ENCODE assay signal across 10 mouse cellular contexts in genomic region chr16:64757666-64758400, GRCm38 (mm10). TPM values are rescaled to one million over a fixed set of nuclear protein-coding genes. Genes with fewer than 3 reads are reported as not detected.
DNase-seq lines count a peak whose midpoint lies in the region; ATAC-seq and TF ChIP-seq lines count a peak whose summit lies in the region.
"Had no signal": no experiment of that assay in that cellular context is flagged by ENCODE, and none has a peak within 500 bp of the region (broad histone marks: within the 10 kb centered on the region; RNA-seq: fewer than 3 reads in every experiment).

No protein-coding gene starts in this region.

- TF ChIP-seq CTCF in heart, adult 2 months (IDR thresholded peaks at IDR 0.05): no peak
- no peak for TF ChIP-seq CTCF in CH12.LX (conservative IDR thresholded peaks at IDR 0.05 in 1 of 2, IDR thresholded peaks at IDR 0.05 in 1 of 2; ENCODE audit: low read depth in 2 of 2, low read length in 2 of 2)
- no peak for TF ChIP-seq CTCF in lung, adult 2 months (IDR thresholded peaks at IDR 0.05; ENCODE audit: insufficient read depth, low read length)

- TF ChIP-seq EP300 in heart, adult 2 months (IDR thresholded peaks at IDR 0.05; ENCODE audit: insufficient read depth, low read depth, low read length): no peak
- TF ChIP-seq EP300 in CH12.LX (IDR thresholded peaks at IDR 0.05; ENCODE audit: low read length): no peak

- no peaks in the 10 kb centered on the region for H3K79me2 ChIP-seq in heart, adult 2 months (replicated peaks; ENCODE audit: control insufficient read depth, insufficient read depth, low read length)
- H3K79me2 ChIP-seq in CH12.LX (replicated peaks; ENCODE audit: control insufficient read depth, extremely low read depth, insufficient read depth, poor library complexity, severe bottlenecking): no peaks in the 10 kb centered on the region

- 77% methylated on average over 7 of the region's 7 CpGs for WGBS in heart, adult 2 months
- WGBS in lung, adult 2 months: 58% methylated on average over 7 of the region's 7 CpGs
- WGBS in midbrain, embryonic 15.5 days: 93% methylated on average over 7 of the region's 7 CpGs
- WGBS in forebrain, embryonic 12.5 days: 93% methylated on average over 7 of the region's 7 CpGs

- dilution Hi-C loops in CH12.LX (cut with MboI; ENCODE audit: extremely low pct_ligation_motif_present, extremely low pct_unique_long_range_greater_than_20kb, low sequenced_read_pairs): no loop called here

- H3K4me3 ChIP-seq in heart, adult 2 months: no peak overlapping the region
- H3K4me3 ChIP-seq in CH12.LX (replicated peaks in 1 of 3; ENCODE audit: low read depth in 2 of 3, low read length in 2 of 3, poor library complexity in 1 of 3): no peak overlapping the region
- H3K4me3 ChIP-seq in lung, adult 2 months (replicated peaks; ENCODE audit: extremely low read depth, low read depth, low read length): no peak overlapping the region
- no peak overlapping the region for H3K4me3 ChIP-seq in midbrain, embryonic 15.5 days
- H3K4me3 ChIP-seq in forebrain, embryonic 12.5 days (replicated peaks): no peak overlapping the region
- H3K4me3 ChIP-seq: embryonic facial prominence, embryonic 12.5 days; midbrain, embryonic 12.5 days had no signal

- H3K36me3 ChIP-seq in heart, adult 2 months (ENCODE audit: control insufficient read depth, insufficient read depth, low read length): peaks cover 4% of the 10 kb centered on the region; the same call in 1 of the 2 replicates
- H3K36me3 ChIP-seq in CH12.LX (replicated peaks in 1 of 2; ENCODE audit: control insufficient read depth in 1 of 2, insufficient read depth in 1 of 2, low read length in 1 of 2): peaks cover under 1 to 7% of the 10 kb centered on the region in 2 experiments
- peaks cover 1% of the 10 kb centered on the region for H3K36me3 ChIP-seq in midbrain, embryonic 15.5 days (replicated peaks)
- H3K36me3 ChIP-seq in forebrain, embryonic 12.5 days (replicated peaks): peaks cover 7% of the 10 kb centered on the region

- peaks cover 2% of the 10 kb centered on the region; the same call in 1 of the 2 replicates for H3K4me1 ChIP-seq in heart, adult 2 months (ENCODE audit: control insufficient read depth, insufficient read depth, low read length)
- H3K4me1 ChIP-seq in CH12.LX (ENCODE audit: control insufficient read depth in 1 of 2, insufficient read depth in 2 of 2): peaks cover 4 to 29% of the 10 kb centered on the region in 2 experiments; a peak in 3 of 4 replicates
- H3K4me1 ChIP-seq in lung, adult 2 months (ENCODE audit: control insufficient read depth, insufficient read depth, low read length): peaks cover 3% of the 10 kb centered on the region
- no peaks in the 10 kb centered on the region for H3K4me1 ChIP-seq in midbrain, embryonic 15.5 days
- H3K4me1 ChIP-seq in forebrain, embryonic 12.5 days: no peaks in the 10 kb centered on the region
- H3K4me1 ChIP-seq: embryonic facial prominence, embryonic 12.5 days; midbrain, embryonic 12.5 days had no signal

- H3K27me3 ChIP-seq in heart, adult 2 months (ENCODE audit: control insufficient read depth, insufficient read depth, low read length): no peaks in the 10 kb centered on the region
- H3K27me3 ChIP-seq in CH12.LX (replicated peaks): no peaks in the 10 kb centered on the region
- H3K27me3 ChIP-seq in midbrain, embryonic 15.5 days (replicated peaks): no peaks in the 10 kb centered on the region
- H3K27me3 ChIP-seq in forebrain, embryonic 12.5 days: no peaks in the 10 kb centered on the region
- H3K27me3 ChIP-seq: embryonic facial prominence, embryonic 12.5 days; midbrain, embryonic 12.5 days had no signal

- H3K27ac ChIP-seq in heart, adult 2 months: peak overlapping the region; percentile 58; the same call in 1 of the 2 replicates
- H3K27ac ChIP-seq in CH12.LX (ENCODE audit: insufficient read depth, low read depth): no peak overlapping the region
- H3K27ac ChIP-seq in midbrain, embryonic 15.5 days: no peak overlapping the region
- no peak overlapping the region for H3K27ac ChIP-seq in forebrain, embryonic 12.5 days
- H3K27ac ChIP-seq: embryonic facial prominence, embryonic 12.5 days; midbrain, embryonic 12.5 days had no signal

- DNase-seq in heart, adult 2 months: no peak
- no peak for DNase-seq in heart, postnatal 10 days
- DNase-seq in CH12.LX (ENCODE audit: extremely low read depth): peak; percentile 20
- DNase-seq in lung, adult 2 months: peak; percentile 34
- peak; percentile 81 for DNase-seq in naive thymus-derived CD4-positive, alpha-beta T cell, adult 2 months (ENCODE audit: low read depth)
- DNase-seq in adrenal gland, adult 2 months: no peak

- peaks cover 13% of the 10 kb centered on the region for H3K9me3 ChIP-seq in CH12.LX (replicated peaks; ENCODE audit: low read length)
- H3K9me3 ChIP-seq in midbrain, embryonic 15.5 days: no peaks in the 10 kb centered on the region
- H3K9me3 ChIP-seq in forebrain, embryonic 12.5 days: peaks cover under 1% of the 10 kb centered on the region; the same call in 1 of the 2 replicates
- H3K9me3 ChIP-seq: midbrain, embryonic 12.5 days had no signal

- in situ Hi-C loops in CH12.LX (cut with MboI; ENCODE audit: low pct_ligation_motif_present, low pct_unique_long_range_greater_than_20kb, low sequenced_read_pairs): loop anchor here (25.0 kb wide), 1 partner anchor 729 kb away; no protein-coding TSS in a partner anchor

- H3K4me2 ChIP-seq in CH12.LX (ENCODE audit: insufficient read depth, low read depth, poor library complexity, severe bottlenecking): no peak overlapping the region
- no peak overlapping the region for H3K4me2 ChIP-seq in midbrain, embryonic 15.5 days
- H3K4me2 ChIP-seq in forebrain, embryonic 12.5 days: no peak overlapping the region
- H3K4me2 ChIP-seq: embryonic facial prominence, embryonic 12.5 days; midbrain, embryonic 12.5 days had no signal

- TF ChIP-seq RAD21 in CH12.LX (IDR thresholded peaks at IDR 0.05; ENCODE audit: low read depth, low read length): no peak

- ATAC-seq in midbrain, embryonic 15.5 days (replicated peaks): no peak
- no peak for ATAC-seq in forebrain, embryonic 12.5 days (ENCODE audit: low FRiP score)

- intact Hi-C loops in heart, adult 2 months (cut with DNase I): loop anchor here (5.0 to 10.0 kb wide), 2 partner anchors 197 to 714 kb away; no protein-coding TSS in a partner anchor
- intact Hi-C loops in heart, postnatal 10 days (cut with DNase I): no loop called here

- TF ChIP-seq POLR2A in heart, adult 2 months (IDR thresholded peaks at IDR 0.05; ENCODE audit: insufficient read depth, low read depth, low read length): no peak
- no peak for TF ChIP-seq POLR2A in CH12.LX (IDR thresholded peaks at IDR 0.05; ENCODE audit: low read depth, low read length)
- TF ChIP-seq POLR2A in lung, adult 2 months (IDR thresholded peaks at IDR 0.05; ENCODE audit: borderline replicate concordance, extremely low read depth, low read depth, low read length): no peak

- H3K9ac ChIP-seq in heart, adult 2 months (ENCODE audit: low read depth, low read length): no peak overlapping the region
- H3K9ac ChIP-seq in CH12.LX (ENCODE audit: insufficient read depth, low read depth): no peak overlapping the region
- no peak overlapping the region for H3K9ac ChIP-seq in midbrain, embryonic 15.5 days
- no peak overlapping the region for H3K9ac ChIP-seq in forebrain, embryonic 12.5 days
- H3K9ac ChIP-seq: embryonic facial prominence, embryonic 12.5 days; midbrain, embryonic 12.5 days had no signal

TF ChIP-seq in CH12.LX, 34 proteins besides CTCF, POLR2A, EP300 and RAD21:
- no peak for TF ChIP-seq MXI1 (IDR thresholded peaks at IDR 0.05; ENCODE audit: low read depth, low read length)
- no peak for TF ChIP-seq RCOR1 (conservative IDR thresholded peaks at IDR 0.05; ENCODE audit: low read depth, low read length)
- no peak for TF ChIP-seq ETS1 (conservative IDR thresholded peaks at IDR 0.05; ENCODE audit: low read depth, low read length)
- TF ChIP-seq GABPA (IDR thresholded peaks at IDR 0.05; ENCODE audit: insufficient replicate concordance, low read depth, low read length): no peak
- TF ChIP-seq MAZ (IDR thresholded peaks at IDR 0.05; ENCODE audit: low read depth, low read length): no peak
- no peak for TF ChIP-seq BHLHE40 (IDR thresholded peaks at IDR 0.05; ENCODE audit: low read depth, low read length)
- no peak for TF ChIP-seq PAX5 (IDR thresholded peaks at IDR 0.05; ENCODE audit: low read length)
- no peak for TF ChIP-seq MAFK (IDR thresholded peaks at IDR 0.05; ENCODE audit: insufficient replicate concordance, low read length)
- TF ChIP-seq USF1 (IDR thresholded peaks at IDR 0.05; ENCODE audit: low read depth, low read length): no peak

RNA-seq across cellular contexts. Expression of gene 4930453N24Rik, which starts 13.1 kb away (rescaled TPM):
- total RNA-seq in heart, adult 2 months (2021): 10 to 100 TPM; 25.5 to 30.6 TPM
- 3.3 and 10.0 TPM in 2 replicates for polyA plus RNA-seq in heart, adult 2 months (2012; rRNA removed)
- 10 to 100 TPM; 27.1 to 31.0 TPM for total RNA-seq in heart, postnatal 10 days (2021)
- total RNA-seq in CH12.LX (2012; rRNA removed) (26.6 and 38.9 TPM in 2 replicates), CH12.LX (2014; rRNA removed) (62.0 and 68.6 TPM in 2 replicates)
- 40.7 and 48.4 TPM in 2 replicates for polyA plus RNA-seq in CH12.LX (2012; ENCODE audit: insufficient read length, low read depth)
- 2.8 and 4.0 TPM in 2 replicates for polyA plus RNA-seq in lung, adult 2 months (2012; rRNA removed)
- 16.5 and 17.8 TPM in 2 replicates for polyA plus RNA-seq in midbrain, embryonic 15.5 days (2015; fragmentation: Nextera tagmentation; extraction: Ambion mirVana)
- 10 to 100 TPM; 29.8 to 39.6 TPM for total RNA-seq in adrenal gland, adult 2 months (2021)
- 7.6 and 8.5 TPM in 2 replicates for polyA plus RNA-seq in adrenal gland, adult 2 months (2012; rRNA removed)
- 28.4 and 29.7 TPM in 2 replicates for polyA plus RNA-seq in forebrain, embryonic 12.5 days (2016; fragmentation: Nextera tagmentation; extraction: Ambion mirVana)

Comparison
In these comparisons a context has a peak if more than half of its experiments do, and no peak if none do; other contexts are left out.
1. DNase-seq: peak in CH12.LX (single experiment), lung, adult 2 months (single experiment) and naive thymus-derived CD4-positive, alpha-beta T cell, adult 2 months (single experiment); none in heart, adult 2 months (0 of 2), heart, postnatal 10 days (0 of 2) and adrenal gland, adult 2 months (single experiment).